Mouse (Mus musculus): ENCODE measurements around the gene Ptpru. TPM values are rescaled to one million over a fixed set of nuclear protein-coding genes. Genes with fewer than 3 reads are reported as not detected.

The Ptpru gene
- total and polyA plus RNA-seq, 3 experiments = 0.38 TPM; not detected in 2

- H3K79me2 ChIP-seq (replicated peaks; ENCODE audit: control insufficient read depth, extremely low read depth, insufficient read depth, poor library complexity, severe bottlenecking) = no peaks in the 10 kb centered on the region
- dilution Hi-C loops (cut with MboI; ENCODE audit: extremely low pct_ligation_motif_present, extremely low pct_unique_long_range_greater_than_20kb, low sequenced_read_pairs) = no loop called here
- no peaks in the 10 kb centered on the region for H3K9me3 ChIP-seq (replicated peaks; ENCODE audit: low read length)
- in situ Hi-C loops (cut with MboI; ENCODE audit: low pct_ligation_motif_present, low pct_unique_long_range_greater_than_20kb, low sequenced_read_pairs) = no loop called here
- H3K4me3 ChIP-seq (replicated peaks in 1 of 3; ENCODE audit: low read depth in 2 of 3, low read length in 2 of 3, poor library complexity in 1 of 3) = no peak overlapping the region
- no peaks in the 10 kb centered on the region for H3K4me1 ChIP-seq (ENCODE audit: control insufficient read depth in 1 of 2, insufficient read depth in 2 of 2)
- no peak overlapping the region for H3K4me2 ChIP-seq (ENCODE audit: insufficient read depth, low read depth, poor library complexity, severe bottlenecking)
- H3K9ac ChIP-seq (ENCODE audit: insufficient read depth, low read depth) = no peak overlapping the region
- DNase-seq (ENCODE audit: extremely low read depth) = no peak
- no peaks in the 10 kb centered on the region for H3K36me3 ChIP-seq (replicated peaks in 1 of 2; ENCODE audit: control insufficient read depth in 1 of 2, insufficient read depth in 1 of 2, low read length in 1 of 2)
- H3K27ac ChIP-seq (ENCODE audit: insufficient read depth, low read depth) = no peak overlapping the region
- H3K27me3 ChIP-seq (replicated peaks) = peaks cover 94% of the 10 kb centered on the region
- no peak for TF ChIP-seq RCOR1 (conservative IDR thresholded peaks at IDR 0.05; ENCODE audit: low read depth, low read length)
- no peak for TF ChIP-seq MAX (IDR thresholded peaks at IDR 0.05; ENCODE audit: low read length)
These were observed 15.5 kb downstream of the Ptpru start for GRCm38 (mm10) chr4:131822583-131822982.

- Histone ChIP-seq H3K27me3 (replicated peaks) (peaks cover 90% of the 10 kb centered on the region), H3K4me1 (ENCODE audit: control insufficient read depth in 1 of 2, insufficient read depth in 2 of 2) (no peaks in the 10 kb centered on the region), H3K36me3 (replicated peaks in 1 of 2; ENCODE audit: control insufficient read depth in 1 of 2, insufficient read depth in 1 of 2, low read length in 1 of 2) (no peaks in the 10 kb centered on the region), H3K4me2 (ENCODE audit: insufficient read depth, low read depth, poor library complexity, severe bottlenecking) (no peak overlapping the region), H3K9ac (ENCODE audit: insufficient read depth, low read depth) (no peak overlapping the region), H3K9me3 (replicated peaks; ENCODE audit: low read length) (no peaks in the 10 kb centered on the region), H3K4me3 (replicated peaks in 1 of 3; ENCODE audit: low read depth in 2 of 3, low read length in 2 of 3, poor library complexity in 1 of 3) (no peak overlapping the region), H3K79me2 (replicated peaks; ENCODE audit: control insufficient read depth, extremely low read depth, insufficient read depth, poor library complexity, severe bottlenecking) (no peaks in the 10 kb centered on the region), H3K27ac (ENCODE audit: insufficient read depth, low read depth) (no peak overlapping the region)
- TF ChIP-seq JUN (IDR thresholded peaks at IDR 0.05; ENCODE audit: insufficient read depth, low read depth, low read length) (no peak), HCFC1 (IDR thresholded peaks at IDR 0.05; ENCODE audit: low read depth, low read length) (no peak), RAD21 (IDR thresholded peaks at IDR 0.05; ENCODE audit: low read depth, low read length) (no peak), SMC3 (IDR thresholded peaks at IDR 0.05; ENCODE audit: low read depth, low read length) (no peak), CHD1 (IDR thresholded peaks at IDR 0.05; ENCODE audit: low read depth, low read length) (no peak), MEF2A (IDR thresholded peaks at IDR 0.05; ENCODE audit: borderline replicate concordance, low read depth, low read length) (no peak), TCF12 (IDR thresholded peaks at IDR 0.05; ENCODE audit: low read depth, low read length) (no peak), CHD2 (IDR thresholded peaks at IDR 0.05; ENCODE audit: low read length) (no peak), EP300 (IDR thresholded peaks at IDR 0.05; ENCODE audit: low read length) (no peak)
- dilution Hi-C loops (cut with MboI; ENCODE audit: extremely low pct_ligation_motif_present, extremely low pct_unique_long_range_greater_than_20kb, low sequenced_read_pairs) (no loop called here), in situ Hi-C loops (cut with MboI; ENCODE audit: low pct_ligation_motif_present, low pct_unique_long_range_greater_than_20kb, low sequenced_read_pairs) (no loop called here)
- DNase-seq (ENCODE audit: extremely low read depth) = no peak
These were observed 16.8 kb downstream of the Ptpru start for GRCm38 (mm10) chr4:131821161-131821731.

- H3K27me3 ChIP-seq (replicated peaks) = peaks cover 88% of the 10 kb centered on the region
These were observed 19.2 kb downstream of the Ptpru start for GRCm38 (mm10) chr4:131818926-131819325.

More at GRCm38 (mm10) chr4:131818926-131819325, 19.2 kb downstream of the Ptpru start:
- Histone ChIP-seq H3K4me1 (ENCODE audit: control insufficient read depth in 1 of 2, insufficient read depth in 2 of 2) (no peaks in the 10 kb centered on the region), H3K4me2 (ENCODE audit: insufficient read depth, low read depth, poor library complexity, severe bottlenecking) (no peak overlapping the region), H3K27ac (ENCODE audit: insufficient read depth, low read depth) (no peak overlapping the region), H3K4me3 (replicated peaks in 1 of 3; ENCODE audit: low read depth in 2 of 3, low read length in 2 of 3, poor library complexity in 1 of 3) (no peak overlapping the region), H3K79me2 (replicated peaks; ENCODE audit: control insufficient read depth, extremely low read depth, insufficient read depth, poor library complexity, severe bottlenecking) (no peaks in the 10 kb centered on the region), H3K9ac (ENCODE audit: insufficient read depth, low read depth) (no peak overlapping the region), H3K36me3 (replicated peaks in 1 of 2; ENCODE audit: control insufficient read depth in 1 of 2, insufficient read depth in 1 of 2, low read length in 1 of 2) (no peaks in the 10 kb centered on the region), H3K9me3 (replicated peaks; ENCODE audit: low read length) (no peaks in the 10 kb centered on the region)
- in situ Hi-C loops (cut with MboI; ENCODE audit: low pct_ligation_motif_present, low pct_unique_long_range_greater_than_20kb, low sequenced_read_pairs) (no loop called here), dilution Hi-C loops (cut with MboI; ENCODE audit: extremely low pct_ligation_motif_present, extremely low pct_unique_long_range_greater_than_20kb, low sequenced_read_pairs) (no loop called here)
- no peak for DNase-seq (ENCODE audit: extremely low read depth)
- TF ChIP-seq KAT2A (IDR thresholded peaks at IDR 0.05; ENCODE audit: insufficient replicate concordance, low read length) (no peak), MAZ (IDR thresholded peaks at IDR 0.05; ENCODE audit: low read depth, low read length) (no peak), MAFK (IDR thresholded peaks at IDR 0.05; ENCODE audit: insufficient replicate concordance, low read length) (no peak), USF2 (conservative IDR thresholded peaks at IDR 0.05; ENCODE audit: low read depth, low read length) (no peak), NELFE (IDR thresholded peaks at IDR 0.05; ENCODE audit: low read depth, low read length) (no peak), USF1 (IDR thresholded peaks at IDR 0.05; ENCODE audit: low read depth, low read length) (no peak)
